Mouse (Mus musculus): ENCODE data around the gene Rbl1. TPM values are rescaled to one million over a fixed set of nuclear protein-coding genes. Genes with fewer than 3 reads are reported as not detected.
A peak's percentile ranks its signal among the peaks of the same experiment; 100 is the strongest.
"Not testable (repeated sequence)": the region's sequence is repeated elsewhere in the genome, so short reads cannot be mapped to it uniquely, and the experiment has no call there.

Rbl1 gene
- 1 to 10 TPM; 1.7 to 1.9 TPM for total RNA-seq (2021)
- long read RNA-seq, experiment 1: 0 reads
- long read RNA-seq, experiment 2, partial matches to known transcripts: 0 of 1 reads
- long read RNA-seq, experiment 2, other reads (novel, unspliced or antisense): 1 of 1 reads

GRCm38 (mm10) chr2:157204366-157205218 lies at the start of gene Rbl1:
Gene Rbl1, minus strand, starts transcription at chr2:157204534.
- DNase-seq (ENCODE audit: low spot score in 2 of 2): peak; percentile 88 to 94

- DNase-seq (ENCODE audit: low spot score in 2 of 2): no peak
Observed at GRCm38 (mm10) chr2:157248111-157248510, 43.8 kb upstream of the Rbl1 start.

GRCm38 (mm10) chr2:157245603-157246002 lies 41.3 kb upstream of the Rbl1 start:
- DNase-seq (ENCODE audit: low spot score in 2 of 2): no peak

- no peak for DNase-seq (ENCODE audit: low spot score in 2 of 2)
Observed at GRCm38 (mm10) chr2:157245001-157245400, 40.7 kb upstream of the Rbl1 start.

- DNase-seq (ENCODE audit: low spot score in 2 of 2): no peak
Observed at GRCm38 (mm10) chr2:157235946-157236345, 31.6 kb upstream of the Rbl1 start.

- not testable (repeated sequence) for DNase-seq (ENCODE audit: low spot score in 2 of 2)
Observed at GRCm38 (mm10) chr2:157221916-157222315, 17.6 kb upstream of the Rbl1 start.

- DNase-seq (ENCODE audit: low spot score in 2 of 2): no peak
Observed at GRCm38 (mm10) chr2:157220108-157220507, 15.8 kb upstream of the Rbl1 start.

- no peak for DNase-seq (ENCODE audit: low spot score in 2 of 2)
Observed at GRCm38 (mm10) chr2:157211731-157212130, 7.4 kb upstream of the Rbl1 start.

GRCm38 (mm10) chr2:157203459-157204365 lies 622 bp downstream of the Rbl1 start:
- DNase-seq (ENCODE audit: low spot score in 2 of 2): peak; percentile 20 to 28

- DNase-seq (ENCODE audit: low spot score in 2 of 2): no peak
Observed at GRCm38 (mm10) chr2:157203026-157203425, 1.3 kb downstream of the Rbl1 start.

GRCm38 (mm10) chr2:157202361-157202760 lies 2.0 kb downstream of the Rbl1 start:
- no peak for DNase-seq (ENCODE audit: low spot score in 2 of 2)

- no peak for DNase-seq (ENCODE audit: low spot score in 2 of 2)
Observed at GRCm38 (mm10) chr2:157201081-157201830, 3.1 kb downstream of the Rbl1 start.

- DNase-seq (ENCODE audit: low spot score in 2 of 2): not testable (repeated sequence)
Observed at GRCm38 (mm10) chr2:157198405-157198804, 5.9 kb downstream of the Rbl1 start.

- no peak for DNase-seq (ENCODE audit: low spot score in 2 of 2)
Observed at GRCm38 (mm10) chr2:157190651-157191050, 13.7 kb downstream of the Rbl1 start.

- DNase-seq (ENCODE audit: low spot score in 2 of 2): no peak
Observed at GRCm38 (mm10) chr2:157187223-157187622, 17.1 kb downstream of the Rbl1 start.

GRCm38 (mm10) chr2:157186504-157186903 lies 17.8 kb downstream of the Rbl1 start:
- no peak for DNase-seq (ENCODE audit: low spot score in 2 of 2)

GRCm38 (mm10) chr2:157185022-157185660 lies 19.2 kb downstream of the Rbl1 start:
- no peak for DNase-seq (ENCODE audit: low spot score in 2 of 2)

- DNase-seq (ENCODE audit: low spot score in 2 of 2): no peak
Observed at GRCm38 (mm10) chr2:157178167-157178566, 26.2 kb downstream of the Rbl1 start.

- no peak for DNase-seq (ENCODE audit: low spot score in 2 of 2)
Observed at GRCm38 (mm10) chr2:157176248-157176647, 28.1 kb downstream of the Rbl1 start.

GRCm38 (mm10) chr2:157174416-157174815 lies 29.9 kb downstream of the Rbl1 start:
- no peak for DNase-seq (ENCODE audit: low spot score in 2 of 2)
